Mouse (Mus musculus): ENCODE results near the gene Vwa8.

Vwa8 gene

DNA sequence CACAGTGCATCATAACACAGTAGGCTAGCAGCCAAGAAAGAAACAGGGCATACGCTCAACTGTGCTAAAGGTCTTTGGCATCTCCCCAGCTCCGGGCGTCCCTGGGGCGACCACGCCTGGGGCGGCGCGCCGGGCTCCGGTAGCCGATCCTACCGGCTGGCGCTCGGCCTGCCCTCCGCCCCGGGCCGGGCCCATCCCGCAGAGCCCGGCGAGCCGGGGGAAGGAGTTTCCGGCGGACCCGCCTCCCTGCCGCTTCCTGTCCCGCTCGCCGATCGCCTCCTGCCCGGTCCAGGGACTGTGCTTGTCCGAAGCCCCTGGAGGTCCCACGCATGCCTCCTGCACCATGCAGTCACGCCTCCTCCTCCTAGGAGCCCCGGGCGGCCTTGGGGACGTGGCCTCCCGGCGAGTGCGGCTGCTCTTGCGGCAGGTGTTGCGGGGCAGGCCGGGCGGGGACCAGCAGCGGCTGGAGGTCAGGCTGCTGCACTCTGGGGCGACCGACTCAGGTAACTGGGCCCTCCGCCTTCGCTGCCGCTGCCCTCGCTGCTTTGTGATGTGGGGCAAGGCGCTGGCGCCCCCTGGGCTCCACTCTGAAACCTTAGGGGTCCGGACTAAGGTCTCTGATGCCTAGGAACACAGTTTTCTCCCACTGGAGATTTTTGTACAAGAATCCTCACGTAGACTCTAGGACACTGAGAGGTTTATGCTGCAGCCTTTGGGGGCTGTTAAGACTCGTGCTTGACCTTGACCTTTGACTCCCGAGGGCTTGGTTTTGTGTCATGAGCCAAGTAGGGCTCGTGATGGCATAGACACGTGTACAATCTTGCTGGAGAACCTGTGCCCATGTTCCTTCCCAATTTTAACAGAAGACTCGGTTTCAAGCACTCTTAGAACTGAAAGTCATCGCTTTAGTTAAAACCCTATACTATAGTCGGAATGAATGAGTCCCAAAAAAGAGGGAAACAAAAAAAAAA, at the start of gene Vwa8:
Gene Vwa8, plus strand, starts transcription at position 112 of the 971 bp plus-strand sequence.
- peak; percentile 88 for DNase-seq (ENCODE audit: low read depth, low spot score)

- no peak for DNase-seq (ENCODE audit: low read depth, low spot score)
Measured at GRCm38 (mm10) chr14:78802378-78802777, 46.5 kb upstream of the Vwa8 start.

DNA sequence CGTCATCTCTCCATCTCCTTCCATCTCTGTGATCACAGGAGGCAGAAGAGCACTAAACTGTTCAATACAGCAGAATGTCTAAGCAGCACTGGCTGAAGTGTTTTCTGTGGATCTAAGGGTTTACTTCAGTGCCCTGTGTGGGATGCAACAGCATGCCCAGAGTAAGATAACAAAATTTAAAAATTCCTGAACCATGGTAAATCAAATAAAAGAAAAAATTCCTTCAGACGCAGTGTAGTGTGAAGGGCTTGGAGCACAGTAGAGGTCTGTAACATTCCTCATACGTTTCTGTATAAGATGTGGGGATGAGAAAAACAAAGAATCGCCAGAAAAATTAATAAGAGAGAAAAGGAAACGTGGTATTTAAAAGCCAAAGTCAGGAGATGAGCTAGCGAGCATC, 44.9 kb upstream of the Vwa8 start:
- DNase-seq (ENCODE audit: low read depth, low spot score) = no peak

DNA sequence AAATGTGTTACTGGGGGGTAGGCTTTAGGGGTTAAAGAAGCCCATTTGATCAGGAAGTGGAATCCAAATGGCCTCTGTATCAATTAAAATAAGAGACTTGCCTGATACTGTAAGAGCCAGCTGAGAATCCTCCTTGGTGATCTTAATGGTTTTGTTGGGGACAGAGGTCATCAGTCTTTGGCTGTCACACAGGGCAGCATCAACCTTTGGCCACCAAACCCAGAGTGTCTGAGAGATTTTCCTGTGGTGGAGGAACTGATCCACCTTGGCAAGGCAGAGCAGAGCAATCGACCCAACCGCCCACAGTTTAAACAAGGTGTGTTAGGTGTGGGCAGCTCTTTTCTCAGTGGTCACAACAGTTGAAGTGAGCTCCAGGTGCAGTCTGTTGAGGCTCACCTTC, 36.0 kb upstream of the Vwa8 start:
- DNase-seq (ENCODE audit: low read depth, low spot score) = no peak

DNA sequence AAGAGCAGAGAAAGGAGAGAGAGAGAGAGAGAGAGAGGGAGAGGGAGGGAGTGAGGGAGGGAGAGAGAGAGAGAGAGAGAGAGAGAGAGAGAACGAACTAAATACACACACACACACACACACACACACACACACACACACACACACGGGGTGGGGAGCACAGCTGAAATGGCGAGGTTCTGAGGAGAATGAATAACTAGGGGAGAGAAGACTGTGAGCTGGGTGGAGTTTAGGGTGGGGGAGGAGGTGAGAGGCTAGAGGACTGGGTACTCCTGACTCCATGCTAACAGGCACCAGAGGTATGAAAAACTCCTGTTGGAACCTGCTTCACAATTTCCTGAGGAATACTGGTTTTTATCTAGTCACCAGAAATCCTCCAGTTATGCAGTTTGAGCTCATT, 32.4 kb upstream of the Vwa8 start:
- no peak for DNase-seq (ENCODE audit: low read depth, low spot score)

DNA sequence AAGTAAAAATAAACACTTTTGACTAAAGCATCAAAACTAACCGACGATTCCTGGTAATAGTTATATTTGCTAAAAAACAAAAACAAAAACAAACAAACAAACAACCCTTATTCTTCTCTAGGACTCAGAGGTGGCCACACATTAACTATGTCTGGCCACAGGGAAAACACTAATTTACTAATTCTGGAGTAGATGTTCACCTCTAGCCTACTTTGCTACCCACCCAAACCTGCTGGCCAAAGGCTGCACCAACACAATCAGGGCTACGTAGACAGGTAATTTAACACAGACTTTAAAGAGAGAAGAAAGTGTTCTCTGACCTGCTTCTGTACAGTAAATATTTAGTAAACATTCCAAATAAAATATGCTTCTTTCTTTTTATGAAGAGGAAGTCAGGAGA, 31.2 kb upstream of the Vwa8 start:
- no peak for DNase-seq (ENCODE audit: low read depth, low spot score)

DNA sequence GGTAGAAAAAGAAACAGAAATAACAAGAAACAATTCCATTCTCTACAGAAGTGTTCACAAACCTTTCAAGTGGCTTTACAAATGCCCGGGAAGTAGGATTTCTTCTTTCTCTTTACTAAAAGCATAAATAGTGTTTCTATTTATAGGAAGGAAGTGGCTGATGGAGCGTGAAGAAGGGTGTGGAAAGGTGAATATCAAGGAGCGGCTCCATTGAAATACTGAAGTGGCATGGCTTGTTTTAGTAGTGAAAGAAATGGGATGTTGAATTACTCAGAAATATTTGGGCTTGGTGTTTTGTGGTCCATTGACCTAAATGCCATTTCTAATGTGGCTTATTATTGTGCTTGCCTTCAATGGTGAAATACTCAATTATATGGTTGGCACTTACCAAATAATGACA, 30.4 kb upstream of the Vwa8 start:
- no peak for DNase-seq (ENCODE audit: low read depth, low spot score)

GRCm38 (mm10) chr14:78824013-78824412, 24.8 kb upstream of the Vwa8 start:
- DNase-seq (ENCODE audit: low read depth, low spot score) = no peak

GRCm38 (mm10) chr14:78824507-78824906, 24.3 kb upstream of the Vwa8 start:
- no peak for DNase-seq (ENCODE audit: low read depth, low spot score)

- DNase-seq (ENCODE audit: low read depth, low spot score) = no peak
Measured at GRCm38 (mm10) chr14:78831158-78831557, 17.7 kb upstream of the Vwa8 start.

DNA sequence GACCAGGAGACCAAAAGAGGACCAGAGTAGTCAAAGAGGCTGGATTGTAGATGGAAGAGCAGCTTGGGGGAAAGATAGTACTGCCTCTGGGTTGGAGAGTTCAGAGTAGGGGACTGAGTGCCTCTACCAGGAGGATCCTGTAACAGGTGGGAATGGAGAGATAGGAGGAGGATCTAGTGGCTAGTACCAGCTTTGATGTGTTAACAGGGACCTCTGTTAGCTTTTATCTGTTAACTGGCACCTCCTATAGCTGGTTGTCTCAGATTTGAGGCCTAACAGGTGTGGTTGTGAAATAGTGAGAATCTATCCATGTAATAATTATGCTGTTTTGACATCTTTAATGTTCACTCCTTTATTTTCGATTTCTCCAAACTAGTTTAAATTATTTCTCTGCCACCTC, 904 bp upstream of the Vwa8 start:
- no peak for DNase-seq (ENCODE audit: low read depth, low spot score)

DNA sequence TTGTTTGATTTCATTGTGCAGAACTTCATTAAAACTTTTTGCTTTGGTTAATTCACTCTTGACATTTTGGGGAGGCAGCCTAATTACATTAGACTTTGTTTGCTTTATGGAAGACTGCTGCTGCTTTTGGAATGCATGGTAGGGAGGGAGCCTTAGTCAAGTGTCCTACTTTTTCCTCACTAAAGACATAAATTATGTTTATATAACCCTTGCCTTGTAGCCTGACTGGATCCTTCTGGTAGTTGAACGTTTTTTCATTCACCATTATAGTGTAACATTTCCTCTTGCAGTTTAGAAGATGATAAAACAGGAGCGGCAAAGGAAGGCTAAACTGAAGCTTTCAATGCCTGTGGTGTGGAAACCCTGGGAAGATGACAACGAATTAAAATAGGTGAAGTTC, 375 bp upstream of the Vwa8 start:
- DNase-seq (ENCODE audit: low read depth, low spot score) = no peak

DNA sequence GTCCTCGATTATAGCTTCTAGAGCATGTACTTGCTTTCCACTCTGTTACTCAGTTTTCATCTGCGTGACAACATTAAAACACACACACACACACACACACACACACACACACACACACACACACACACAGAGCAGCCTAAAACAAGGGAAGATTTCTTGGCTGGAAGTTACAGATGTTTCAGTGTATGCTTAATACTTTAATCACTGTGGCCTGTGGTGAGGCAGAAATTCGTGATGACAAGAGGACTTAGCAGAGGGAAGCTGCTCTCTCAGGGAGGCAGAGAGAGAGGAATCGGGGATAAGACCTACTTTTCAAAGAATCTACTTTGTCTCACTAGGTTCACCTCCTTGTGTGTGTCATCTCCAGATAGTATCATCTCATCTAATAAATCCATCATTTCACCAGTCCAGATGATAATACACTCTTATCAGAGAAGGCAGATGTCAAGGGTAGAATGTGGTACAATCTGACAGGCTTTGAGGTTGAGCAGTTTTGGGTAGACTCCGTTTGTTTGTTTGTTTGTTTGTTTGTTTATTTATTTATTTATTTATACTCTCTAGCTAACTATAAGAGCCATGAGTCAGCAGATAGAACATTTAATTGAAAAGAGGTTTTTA, 1.2 kb downstream of the Vwa8 start:
- no peak for DNase-seq (ENCODE audit: low read depth, low spot score)

DNA sequence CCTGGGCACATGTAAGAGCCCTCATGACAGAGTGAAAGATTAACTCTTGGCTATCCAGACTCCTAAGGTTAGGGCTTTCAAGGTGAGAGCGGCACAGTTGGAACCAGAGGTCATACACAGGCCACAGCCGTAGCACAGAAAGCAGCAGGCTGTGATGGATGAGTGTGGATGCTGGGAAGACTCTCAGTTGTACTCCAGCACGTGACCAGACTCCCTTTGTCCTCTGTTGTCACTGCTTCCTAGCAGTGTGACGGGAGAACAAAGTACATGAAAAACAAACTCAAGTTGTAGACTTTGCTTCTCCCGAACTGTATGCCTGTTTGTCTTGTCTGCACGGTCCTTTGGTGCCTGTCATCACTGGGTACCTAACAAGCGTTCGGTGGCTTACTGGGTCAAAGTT, 1.8 kb downstream of the Vwa8 start:
- DNase-seq (ENCODE audit: low read depth, low spot score) = peak; percentile 75

GRCm38 (mm10) chr14:78851366-78851765, 2.5 kb downstream of the Vwa8 start:
- DNase-seq (ENCODE audit: low read depth, low spot score) = no peak

DNA sequence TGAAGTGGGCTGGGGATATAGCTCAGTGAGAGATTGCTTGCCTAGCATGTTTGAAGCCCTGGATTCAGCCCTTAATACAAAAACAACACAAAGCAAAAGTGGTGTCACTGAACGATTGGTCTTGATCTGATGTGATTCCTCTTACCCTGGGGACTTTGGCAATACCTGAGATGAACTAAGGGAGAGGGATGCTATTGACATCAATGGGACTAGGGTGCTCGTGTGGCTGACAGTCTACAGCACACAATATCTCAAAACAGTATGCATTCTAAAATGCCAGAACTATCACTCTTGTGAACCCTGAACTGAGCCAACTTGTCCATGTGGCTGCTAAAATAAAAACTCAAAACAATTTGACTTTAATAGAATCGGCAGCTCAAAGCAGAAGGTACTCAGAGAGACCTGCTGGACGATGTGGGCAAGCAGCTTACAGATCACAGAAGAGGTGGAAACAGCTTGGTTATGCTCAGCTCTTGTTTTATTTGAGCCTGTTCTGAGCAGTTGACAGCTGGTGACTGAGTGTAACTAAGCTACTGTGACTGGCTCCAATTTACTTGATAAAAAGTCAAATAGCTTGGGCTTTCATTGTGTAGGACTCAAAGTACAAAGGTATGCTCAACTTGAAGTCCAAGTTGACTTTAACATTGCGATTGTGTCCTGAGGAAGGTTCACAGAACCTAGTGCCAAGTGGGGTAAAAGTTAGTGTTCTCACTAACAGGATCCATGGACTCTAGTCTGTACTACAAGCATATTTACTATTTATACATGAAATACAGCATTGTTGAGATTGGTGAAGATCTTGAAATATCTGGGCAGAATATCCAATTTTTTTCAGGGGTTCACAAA, 3.8 kb downstream of the Vwa8 start:
- no peak for DNase-seq (ENCODE audit: low read depth, low spot score)

- peak; percentile 58 for DNase-seq (ENCODE audit: low read depth, low spot score)
Measured at GRCm38 (mm10) chr14:78861156-78861555, 12.3 kb downstream of the Vwa8 start.

GRCm38 (mm10) chr14:78870036-78870435, 21.2 kb downstream of the Vwa8 start:
- DNase-seq (ENCODE audit: low read depth, low spot score) = peak; percentile 58

DNA sequence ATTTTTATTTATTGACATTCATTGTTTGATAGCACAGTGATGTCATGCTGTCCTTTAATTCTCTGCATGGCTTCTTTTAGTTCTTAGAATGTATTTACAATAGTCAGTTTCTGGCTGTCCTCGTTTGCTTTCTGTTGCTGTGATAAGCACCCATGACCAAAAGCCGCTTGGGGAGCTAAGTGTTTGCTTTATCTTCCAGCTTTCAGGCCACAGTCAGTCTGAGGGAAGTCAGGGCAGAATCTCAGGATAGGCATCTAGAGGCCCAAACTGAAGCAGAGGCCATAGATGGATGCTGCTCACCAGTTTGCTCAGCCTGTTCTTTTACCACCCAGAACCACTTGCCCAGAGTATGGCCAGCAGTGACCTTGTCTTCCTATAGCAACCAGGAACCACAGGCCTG, 28.3 kb downstream of the Vwa8 start:
- DNase-seq (ENCODE audit: low read depth, low spot score) = no peak

- no peak for DNase-seq (ENCODE audit: low read depth, low spot score)
Measured at GRCm38 (mm10) chr14:78878402-78879045, 29.7 kb downstream of the Vwa8 start.

- no peak for DNase-seq (ENCODE audit: low read depth, low spot score)
Measured at GRCm38 (mm10) chr14:78880879-78881278, 32.0 kb downstream of the Vwa8 start.

DNA sequence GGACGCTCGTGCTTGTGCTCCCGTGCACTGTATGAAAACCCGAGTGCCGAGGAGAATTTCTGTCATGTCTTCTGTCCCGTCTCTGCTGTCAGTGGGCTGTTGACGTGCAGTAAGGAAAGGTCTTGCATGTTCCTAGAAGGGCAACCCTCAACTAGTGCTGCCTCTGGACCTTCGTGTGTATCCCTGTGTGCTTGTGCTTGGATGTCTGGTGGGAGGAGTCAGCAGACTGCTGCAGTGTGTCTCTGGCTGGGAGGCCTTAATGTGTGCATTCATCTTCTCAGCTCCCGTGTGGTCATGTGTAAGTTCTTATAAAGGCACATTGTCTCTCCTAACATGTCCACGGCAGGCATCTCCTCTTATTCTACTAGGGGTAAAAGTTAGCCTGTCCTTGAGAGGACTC, 32.7 kb downstream of the Vwa8 start:
- peak; percentile 17 for DNase-seq (ENCODE audit: low read depth, low spot score)
